Mouse (Mus musculus) limb, embryonic 11.5 days (tissue): ENCODE measurements around the gene Tma7. TPM values are rescaled to one million over a fixed set of nuclear protein-coding genes. Genes with fewer than 3 reads are reported as not detected.

ENCODE experiments used
- ATAC-seq: fragments of 200-750 bp; cut with Nextera tagmentation; 2 replicates; pipeline ENCODE4 v1.8.0; 2017; ENCODE audit warnings: low read depth; ENCODE audit not compliant: insufficient number of reproducible peaks, low FRiP score, low TSS enrichment
- DNase-seq: peaks from one replicate; pipeline ENCODE4 v3.0.0-alpha.2; 2015; ENCODE audit warnings: low spot score
- H3K27ac ChIP-seq: fragments of 300-500 bp; sonication (generic); replicated peaks from 2 replicates; pipeline ENCODE4 v1.5.1; 2014; ENCODE audit warnings: low read depth, mild to moderate bottlenecking, low read length
- H3K27me3 ChIP-seq: fragments of 300-500 bp; sonication (generic); 2 replicates; pipeline ENCODE4 v1.6.1; 2014; ENCODE audit warnings: mild to moderate bottlenecking, low read length, mixed read lengths; ENCODE audit not compliant: control insufficient read depth, insufficient read depth
- H3K36me3 ChIP-seq: fragments of 300-500 bp; sonication (generic); 2 replicates; pipeline ENCODE4 v1.6.1; 2014; ENCODE audit warnings: mild to moderate bottlenecking, low read length, moderate library complexity, mixed read lengths; ENCODE audit not compliant: control insufficient read depth, insufficient read depth
- H3K4me1 ChIP-seq: fragments of 300-500 bp; sonication (generic); 2 replicates; pipeline ENCODE4 v1.6.1; 2014; ENCODE audit warnings: low read length, mixed read lengths; ENCODE audit not compliant: control insufficient read depth, insufficient read depth
- H3K4me2 ChIP-seq: fragments of 300-500 bp; sonication (generic); 2 replicates; pipeline ENCODE4 v1.6.1; 2014; ENCODE audit warnings: low read depth, mild to moderate bottlenecking, moderate library complexity; ENCODE audit not compliant: severe bottlenecking
- H3K4me3 ChIP-seq: fragments of 300-500 bp; sonication (generic); 2 replicates; pipeline ENCODE4 v1.5.1; 2014; ENCODE audit warnings: low read depth, low read length
- H3K9ac ChIP-seq: fragments of 300-500 bp; sonication (generic); 2 replicates; pipeline ENCODE4 v1.6.1; 2014; ENCODE audit warnings: mild to moderate bottlenecking, low read length
- H3K9me3 ChIP-seq: fragments of 300-500 bp; sonication (generic); 2 replicates; pipeline ENCODE4 v1.6.1; 2016; ENCODE audit warnings: low read length; ENCODE audit not compliant: control insufficient read depth
- WGBS: fragments of 180-500 bp; shearing (Covaris S2); extraction: QIAGEN DNeasy Blood & Tissue Kit; methylation state at CpG from one replicate; pipeline ENCODE4 v1.1.7; 2014; 5-methylcytosine and 5-hydroxymethylcytosine counted together
- polyA plus RNA-seq: library from polyadenylated mRNA; unstranded; fragments of >200 nt; fragmentation: Nextera tagmentation; extraction: Ambion mirVana; gene quantifications from 2 replicates; pipeline ENCODE4 v1.2.1, GENCODE M21; 2014

Gene Tma7
- polyA plus RNA-seq, 1 experiment from 2014 or later: 871 TPM

GRCm38 (mm10) chr9:109111101-109111500 is 28.7 kb upstream of the Tma7 start:
- H3K36me3 ChIP-seq: peaks cover 55% of the 10 kb centered on the region
- no peak overlapping the region for H3K27ac ChIP-seq
- 84% methylated on average over 4 of the region's 4 CpGs for WGBS
- H3K27me3 ChIP-seq: no peaks in the 10 kb centered on the region
- DNase-seq: no peak
- peaks cover 6% of the 10 kb centered on the region; the same call in 1 of the 2 replicates for H3K4me1 ChIP-seq
- no peaks in the 10 kb centered on the region for H3K9me3 ChIP-seq
- H3K4me3 ChIP-seq: no peak overlapping the region
- H3K4me2 ChIP-seq: no peak overlapping the region
- H3K9ac ChIP-seq: no peak overlapping the region
- no peak for ATAC-seq

DNA sequence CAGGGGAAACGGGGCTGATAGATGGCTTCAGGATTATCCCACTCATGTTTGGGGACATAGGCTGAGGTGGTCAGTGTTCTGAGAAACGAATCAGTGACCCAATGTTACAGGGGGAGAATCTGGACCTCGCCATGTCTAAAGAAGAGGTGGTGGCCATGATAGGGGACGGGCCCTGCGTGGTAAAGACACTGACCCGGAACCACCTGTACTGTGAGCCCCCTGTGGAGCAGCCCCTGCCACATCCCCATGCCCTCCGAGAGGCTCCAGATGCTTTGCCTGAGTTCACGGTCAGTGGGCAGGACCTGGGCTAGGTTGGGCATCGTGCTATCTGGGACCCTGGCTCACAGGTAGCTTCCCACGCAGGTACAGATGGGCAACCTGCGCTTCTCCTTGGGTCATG is 27.9 kb upstream of the Tma7 start:
- Histone ChIP-seq H3K27me3 (no peaks in the 10 kb centered on the region), H3K4me2 (no peak overlapping the region), H3K27ac (no peak overlapping the region), H3K9me3 (no peaks in the 10 kb centered on the region), H3K4me1 (peaks cover 8% of the 10 kb centered on the region; the same call in 1 of the 2 replicates), H3K9ac (no peak overlapping the region), H3K36me3 (peaks cover 60% of the 10 kb centered on the region), H3K4me3 (no peak overlapping the region)
- no peak for ATAC-seq
- WGBS: 94% methylated on average over 11 of the region's 11 CpGs
- DNase-seq: no peak

DNA sequence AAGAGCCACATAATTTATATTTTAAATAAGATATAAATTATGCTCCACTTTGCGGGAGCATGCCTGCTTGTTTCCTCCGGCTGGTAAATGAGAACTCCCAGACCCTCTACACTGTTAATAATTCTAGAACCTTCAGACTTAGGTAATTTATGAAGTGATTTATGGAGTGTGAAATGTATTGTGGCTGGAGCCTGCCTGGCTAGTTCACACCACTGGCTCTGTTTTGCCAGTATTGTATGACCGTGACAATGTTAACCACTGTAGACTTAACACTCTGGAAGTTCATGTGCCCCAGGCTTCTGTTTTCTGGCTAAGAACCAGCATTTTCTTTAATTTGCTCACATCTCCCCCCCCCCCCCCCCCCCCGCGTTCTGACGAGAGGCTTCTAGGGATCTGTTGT is 25.0 kb upstream of the Tma7 start:
- DNase-seq (no peak), ATAC-seq (peak; percentile 32; the same call in 1 of the 2 replicates)
- Histone ChIP-seq H3K27me3 (no peaks in the 10 kb centered on the region), H3K4me1 (peaks cover 8% of the 10 kb centered on the region; the same call in 1 of the 2 replicates), H3K36me3 (peaks cover 52% of the 10 kb centered on the region), H3K4me3 (no peak overlapping the region), H3K9ac (no peak overlapping the region), H3K9me3 (no peaks in the 10 kb centered on the region), H3K27ac (no peak overlapping the region), H3K4me2 (no peak overlapping the region)
- WGBS: 46% methylated on average over 3 of the region's 6 CpGs

GRCm38 (mm10) chr9:109105648-109106047 is 23.3 kb upstream of the Tma7 start:
- Histone ChIP-seq H3K9ac (peak overlapping the region; percentile 22; the same call in 1 of the 2 replicates), H3K4me2 (no peak overlapping the region), H3K27ac (no peak overlapping the region), H3K4me1 (peaks cover 8% of the 10 kb centered on the region; the same call in 1 of the 2 replicates), H3K4me3 (no peak overlapping the region), H3K36me3 (peaks cover 40% of the 10 kb centered on the region), H3K9me3 (no peaks in the 10 kb centered on the region), H3K27me3 (no peaks in the 10 kb centered on the region)
- DNase-seq (no peak), ATAC-seq (no peak)
- 92% methylated on average over 12 of the region's 12 CpGs for WGBS

DNA sequence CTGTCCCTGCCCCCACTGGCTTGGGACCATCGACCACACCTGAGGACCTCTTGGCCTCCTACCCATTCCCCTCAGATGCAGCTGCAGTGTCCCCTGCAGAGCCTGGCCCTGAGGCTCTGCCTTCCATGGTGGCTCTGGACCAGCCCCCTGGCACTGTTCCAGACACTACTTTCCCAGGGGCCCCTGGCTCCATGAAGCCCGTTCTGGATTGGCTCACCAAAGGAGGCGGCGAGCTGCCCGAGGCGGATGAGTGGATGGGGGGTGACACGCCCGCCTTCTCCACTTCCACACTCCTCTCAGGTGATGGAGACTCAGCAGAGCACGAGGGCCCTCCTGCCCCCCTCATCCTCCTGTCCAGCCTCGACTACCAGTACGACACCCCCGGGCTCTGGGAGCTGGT is 22.6 kb upstream of the Tma7 start:
- Histone ChIP-seq H3K27ac (no peak overlapping the region), H3K9me3 (no peaks in the 10 kb centered on the region), H3K4me2 (no peak overlapping the region), H3K9ac (no peak overlapping the region), H3K4me1 (peaks cover 8% of the 10 kb centered on the region; the same call in 1 of the 2 replicates), H3K36me3 (peaks cover 35% of the 10 kb centered on the region), H3K27me3 (no peaks in the 10 kb centered on the region), H3K4me3 (no peak overlapping the region)
- no peak for ATAC-seq
- DNase-seq: no peak
- WGBS: 88% methylated on average over 12 of the region's 12 CpGs

- DNase-seq: no peak
- ATAC-seq: no peak
These were observed 21.7 kb upstream of the Tma7 start for GRCm38 (mm10) chr9:109104083-109104482.

GRCm38 (mm10) chr9:109103250-109103649 is 20.9 kb upstream of the Tma7 start:
- H3K4me3 ChIP-seq: no peak overlapping the region
- no peak overlapping the region for H3K9ac ChIP-seq
- DNase-seq (no peak), ATAC-seq (no peak)
- H3K4me1 ChIP-seq: peaks cover 19% of the 10 kb centered on the region
- no peaks in the 10 kb centered on the region for H3K9me3 ChIP-seq
- no peak overlapping the region for H3K4me2 ChIP-seq
- WGBS: 84% methylated on average over 7 of the region's 7 CpGs
- H3K27me3 ChIP-seq: no peaks in the 10 kb centered on the region
- peaks cover 24% of the 10 kb centered on the region for H3K36me3 ChIP-seq
- no peak overlapping the region for H3K27ac ChIP-seq

More at GRCm38 (mm10) chr9:109104083-109104482, 21.7 kb upstream of the Tma7 start:
- 93% methylated on average over 9 of the region's 9 CpGs for WGBS
- no peak overlapping the region for H3K9ac ChIP-seq
- no peak overlapping the region for H3K27ac ChIP-seq
- peaks cover 28% of the 10 kb centered on the region for H3K36me3 ChIP-seq
- peaks cover 11% of the 10 kb centered on the region; the same call in 1 of the 2 replicates for H3K4me1 ChIP-seq
- no peak overlapping the region for H3K4me2 ChIP-seq
- no peak overlapping the region for H3K4me3 ChIP-seq
- no peaks in the 10 kb centered on the region for H3K9me3 ChIP-seq
- H3K27me3 ChIP-seq: no peaks in the 10 kb centered on the region

GRCm38 (mm10) chr9:109102541-109102940 is 20.2 kb upstream of the Tma7 start:
- Histone ChIP-seq H3K27ac (no peak overlapping the region), H3K27me3 (no peaks in the 10 kb centered on the region), H3K4me1 (peaks cover 24% of the 10 kb centered on the region), H3K36me3 (peaks cover 24% of the 10 kb centered on the region), H3K4me2 (no peak overlapping the region), H3K9me3 (no peaks in the 10 kb centered on the region), H3K9ac (no peak overlapping the region), H3K4me3 (no peak overlapping the region)
- no peak for ATAC-seq
- no peak for DNase-seq
- 95% methylated on average over 3 of the region's 3 CpGs for WGBS

- no peaks in the 10 kb centered on the region for H3K9me3 ChIP-seq
- ATAC-seq (no peak), DNase-seq (no peak)
- WGBS: 91% methylated on average over 5 of the region's 5 CpGs
- H3K36me3 ChIP-seq: peaks cover 24% of the 10 kb centered on the region
- H3K4me1 ChIP-seq: peaks cover 29% of the 10 kb centered on the region
- H3K9ac ChIP-seq: no peak overlapping the region
- no peak overlapping the region for H3K27ac ChIP-seq
- no peaks in the 10 kb centered on the region for H3K27me3 ChIP-seq
- no peak overlapping the region for H3K4me2 ChIP-seq
- H3K4me3 ChIP-seq: no peak overlapping the region
These were observed 19.6 kb upstream of the Tma7 start for GRCm38 (mm10) chr9:109101933-109102445.
